Mouse (Mus musculus): Measurements from ENCODE around the gene Triobp. TPM values are rescaled to one million over a fixed set of nuclear protein-coding genes. Genes with fewer than 3 reads are reported as not detected.

The Triobp gene
- 33.2 and 34.8 TPM in 2 replicates for polyA plus RNA-seq (2014; fragmentation: Nextera tagmentation; extraction: Ambion mirVana)

- under 1% methylated on average over 24 of the region's 24 CpGs for WGBS
- Histone ChIP-seq H3K9me3 (ENCODE audit: control insufficient read depth, low read length) (no peaks in the 10 kb centered on the region; the same call in 1 of the 2 replicates), H3K27ac (ENCODE audit: low read depth, low read length) (peak within 1 kb of the TSS; percentile 52), H3K36me3 (ENCODE audit: control insufficient read depth, insufficient read depth, low read length) (no peaks in the 10 kb centered on the region; the same call in 1 of the 2 replicates), H3K4me2 (peak within 1 kb of the TSS; percentile 86), H3K4me1 (ENCODE audit: control insufficient read depth, insufficient read depth, low read length) (peaks cover 10% of the 10 kb centered on the region; the same call in 1 of the 2 replicates), H3K9ac (ENCODE audit: low read length) (peak within 1 kb of the TSS; percentile 85), H3K4me3 (ENCODE audit: low read depth, low read length) (peak within 1 kb of the TSS; percentile 56), H3K27me3 (ENCODE audit: control insufficient read depth, insufficient read depth, low read length) (peaks cover 4% of the 10 kb centered on the region)
- ATAC-seq (ENCODE audit: low FRiP score) (peak; percentile 98), DNase-seq (ENCODE audit: low spot score, missing footprints) (peak; percentile 97)
These were observed at the start of gene Triobp for GRCm38 (mm10) chr15:78947657-78948056. Triobp (plus strand) TSS chr15:78947724.

- ATAC-seq (ENCODE audit: low FRiP score) = no peak
- H3K27me3 ChIP-seq (ENCODE audit: control insufficient read depth, insufficient read depth, low read length) = peaks cover 9% of the 10 kb centered on the region
- no peak for DNase-seq (ENCODE audit: low spot score, missing footprints)
- WGBS = 56% methylated on average over 6 of the region's 6 CpGs
- no peak overlapping the region for H3K4me3 ChIP-seq (ENCODE audit: low read depth, low read length)
- no peaks in the 10 kb centered on the region for H3K9me3 ChIP-seq (ENCODE audit: control insufficient read depth, low read length)
- H3K27ac ChIP-seq (ENCODE audit: low read depth, low read length) = no peak overlapping the region
- no peak overlapping the region for H3K4me2 ChIP-seq
- peaks cover 17% of the 10 kb centered on the region for H3K4me1 ChIP-seq (ENCODE audit: control insufficient read depth, insufficient read depth, low read length)
- H3K36me3 ChIP-seq (ENCODE audit: control insufficient read depth, insufficient read depth, low read length) = no peaks in the 10 kb centered on the region
- H3K9ac ChIP-seq (ENCODE audit: low read length) = no peak overlapping the region
These were observed 49.0 kb upstream of the Triobp start for GRCm38 (mm10) chr15:78898507-78899001.

- Histone ChIP-seq H3K4me1 (ENCODE audit: control insufficient read depth, insufficient read depth, low read length) (peaks cover 17% of the 10 kb centered on the region), H3K36me3 (ENCODE audit: control insufficient read depth, insufficient read depth, low read length) (no peaks in the 10 kb centered on the region), H3K9me3 (ENCODE audit: control insufficient read depth, low read length) (no peaks in the 10 kb centered on the region), H3K27ac (ENCODE audit: low read depth, low read length) (no peak within 1 kb of the TSS), H3K9ac (ENCODE audit: low read length) (peak within 1 kb of the TSS; percentile 50), H3K4me2 (peak within 1 kb of the TSS; percentile 76), H3K4me3 (ENCODE audit: low read depth, low read length) (peak within 1 kb of the TSS; percentile 38), H3K27me3 (ENCODE audit: control insufficient read depth, insufficient read depth, low read length) (peaks cover 9% of the 10 kb centered on the region)
- WGBS = under 1% methylated on average over 20 of the region's 20 CpGs
- DNase-seq (ENCODE audit: low spot score, missing footprints) (peak; percentile 88), ATAC-seq (ENCODE audit: low FRiP score) (no peak)
These were observed 48.1 kb upstream of the Triobp start, which contains the start of gene Gm49510 for GRCm38 (mm10) chr15:78899409-78899739. Gm49510 (plus strand) TSS chr15:78899667.

GRCm38 (mm10) chr15:78899740-78900584 is 47.6 kb upstream of the Triobp start, which contains the start of gene Sh3bp1:
Sh3bp1 (plus strand) TSS chr15:78899768.
- Histone ChIP-seq H3K9ac (ENCODE audit: low read length) (peak within 1 kb of the TSS; percentile 50), H3K27me3 (ENCODE audit: control insufficient read depth, insufficient read depth, low read length) (peaks cover 9% of the 10 kb centered on the region), H3K36me3 (ENCODE audit: control insufficient read depth, insufficient read depth, low read length) (no peaks in the 10 kb centered on the region), H3K27ac (ENCODE audit: low read depth, low read length) (no peak within 1 kb of the TSS), H3K4me3 (ENCODE audit: low read depth, low read length) (peak within 1 kb of the TSS; percentile 38), H3K9me3 (ENCODE audit: control insufficient read depth, low read length) (no peaks in the 10 kb centered on the region), H3K4me1 (ENCODE audit: control insufficient read depth, insufficient read depth, low read length) (peaks cover 17% of the 10 kb centered on the region), H3K4me2 (peak within 1 kb of the TSS; percentile 76)
- DNase-seq (ENCODE audit: low spot score, missing footprints) = peak; percentile 95
- WGBS = under 1% methylated on average over 47 of the region's 47 CpGs
- ATAC-seq (ENCODE audit: low FRiP score) = peak; percentile 20; the same call in 1 of the 2 replicates

- no peak for DNase-seq (ENCODE audit: low spot score, missing footprints)
- 15% methylated on average over 18 of the region's 18 CpGs for WGBS
- H3K4me1 ChIP-seq (ENCODE audit: control insufficient read depth, insufficient read depth, low read length) = peaks cover 17% of the 10 kb centered on the region
These were observed 46.7 kb upstream of the Triobp start for GRCm38 (mm10) chr15:78900585-78901421.

GRCm38 (mm10) chr15:78901422-78901789 is 46.1 kb upstream of the Triobp start:
- DNase-seq (ENCODE audit: low spot score, missing footprints) (no peak), ATAC-seq (ENCODE audit: low FRiP score) (0 out of 2 replicates have a peak, but pooled peaks have one; percentile 7)
- no peaks in the 10 kb centered on the region for H3K9me3 ChIP-seq (ENCODE audit: control insufficient read depth, low read length)
- no peak overlapping the region for H3K4me3 ChIP-seq (ENCODE audit: low read depth, low read length)
- 47% methylated on average over 8 of the region's 8 CpGs for WGBS
- H3K27ac ChIP-seq (ENCODE audit: low read depth, low read length) = no peak overlapping the region
- H3K4me2 ChIP-seq = no peak overlapping the region
- H3K27me3 ChIP-seq (ENCODE audit: control insufficient read depth, insufficient read depth, low read length) = peaks cover 9% of the 10 kb centered on the region
- H3K36me3 ChIP-seq (ENCODE audit: control insufficient read depth, insufficient read depth, low read length) = no peaks in the 10 kb centered on the region
- peaks cover 17% of the 10 kb centered on the region for H3K4me1 ChIP-seq (ENCODE audit: control insufficient read depth, insufficient read depth, low read length)
- H3K9ac ChIP-seq (ENCODE audit: low read length) = peak overlapping the region; percentile 14; the same call in 1 of the 2 replicates

More at GRCm38 (mm10) chr15:78900585-78901421, 46.7 kb upstream of the Triobp start:
- peak overlapping the region; percentile 76 for H3K4me2 ChIP-seq
- 0 out of 2 replicates have a peak, but pooled peaks have one; percentile 6 for ATAC-seq (ENCODE audit: low FRiP score)
- peak overlapping the region; percentile 38 for H3K4me3 ChIP-seq (ENCODE audit: low read depth, low read length)
- H3K9ac ChIP-seq (ENCODE audit: low read length) = peak overlapping the region; percentile 50
- H3K36me3 ChIP-seq (ENCODE audit: control insufficient read depth, insufficient read depth, low read length) = no peaks in the 10 kb centered on the region
- H3K27ac ChIP-seq (ENCODE audit: low read depth, low read length) = no peak overlapping the region
- no peaks in the 10 kb centered on the region for H3K9me3 ChIP-seq (ENCODE audit: control insufficient read depth, low read length)
- peaks cover 9% of the 10 kb centered on the region for H3K27me3 ChIP-seq (ENCODE audit: control insufficient read depth, insufficient read depth, low read length)

GRCm38 (mm10) chr15:78903243-78903642 is 44.3 kb upstream of the Triobp start:
- Histone ChIP-seq H3K27ac (ENCODE audit: low read depth, low read length) (no peak overlapping the region), H3K4me3 (ENCODE audit: low read depth, low read length) (no peak overlapping the region), H3K9ac (ENCODE audit: low read length) (no peak overlapping the region), H3K27me3 (ENCODE audit: control insufficient read depth, insufficient read depth, low read length) (peaks cover 9% of the 10 kb centered on the region), H3K36me3 (ENCODE audit: control insufficient read depth, insufficient read depth, low read length) (no peaks in the 10 kb centered on the region), H3K4me2 (no peak overlapping the region), H3K4me1 (ENCODE audit: control insufficient read depth, insufficient read depth, low read length) (peaks cover 17% of the 10 kb centered on the region), H3K9me3 (ENCODE audit: control insufficient read depth, low read length) (no peaks in the 10 kb centered on the region)
- ATAC-seq (ENCODE audit: low FRiP score) (peak; percentile 62), DNase-seq (ENCODE audit: low spot score, missing footprints) (peak; percentile 99)
- 19% methylated on average over 2 of the region's 2 CpGs for WGBS

GRCm38 (mm10) chr15:78908399-78908798 is 39.1 kb upstream of the Triobp start:
- WGBS = 84% methylated on average over 7 of the region's 7 CpGs
- ATAC-seq (ENCODE audit: low FRiP score) = no peak

More at GRCm38 (mm10) chr15:78908399-78908798, 39.1 kb upstream of the Triobp start:
- Histone ChIP-seq H3K4me1 (ENCODE audit: control insufficient read depth, insufficient read depth, low read length) (no peaks in the 10 kb centered on the region; the same call in 1 of the 2 replicates), H3K9ac (ENCODE audit: low read length) (no peak overlapping the region), H3K4me2 (no peak overlapping the region), H3K4me3 (ENCODE audit: low read depth, low read length) (no peak overlapping the region), H3K27ac (ENCODE audit: low read depth, low read length) (no peak overlapping the region), H3K27me3 (ENCODE audit: control insufficient read depth, insufficient read depth, low read length) (no peaks in the 10 kb centered on the region), H3K36me3 (ENCODE audit: control insufficient read depth, insufficient read depth, low read length) (no peaks in the 10 kb centered on the region), H3K9me3 (ENCODE audit: control insufficient read depth, low read length) (no peaks in the 10 kb centered on the region)
- DNase-seq (ENCODE audit: low spot score, missing footprints) = no peak

Data from midbrain, embryonic 11.5 days (tissue).